Mouse (Mus musculus) ES-E14 (cell line): ENCODE results near the gene Pou3f1. TPM values are rescaled to one million over a fixed set of nuclear protein-coding genes. Genes with fewer than 3 reads are reported as not detected.

Experiments
- DNase-seq: peaks from one replicate; pipeline ENCODE4 v3.0.0-alpha.2; 2013; ENCODE audit warnings: low read depth, low spot score
- H3K27ac ChIP-seq: 2 replicates; pipeline ENCODE4 v1.5.1; 2012; ENCODE audit warnings: low read depth, mild to moderate bottlenecking, low read length, moderate library complexity, mixed read lengths; ENCODE audit not compliant: poor library complexity, insufficient read depth, severe bottlenecking
- H3K36me3 ChIP-seq: 2 replicates; pipeline ENCODE4 v1.6.1; 2012; ENCODE audit warnings: mild to moderate bottlenecking, low read length, moderate library complexity, mixed read lengths; ENCODE audit not compliant: control insufficient read depth, poor library complexity, insufficient read depth, severe bottlenecking
- H3K4me1 ChIP-seq, 2 experiments: fragments of 150-350 bp in 1 of 2; sonication (generic) in 1 of 2; 2 replicates each; pipeline ENCODE4 v1.6.1; 2012; ENCODE audit warnings: low read length in 2 of 2, mild to moderate bottlenecking in 1 of 2, mixed read lengths in 1 of 2; ENCODE audit not compliant: control insufficient read depth in 2 of 2, insufficient read depth in 2 of 2, poor library complexity in 1 of 2
- H3K4me3 ChIP-seq, 2 experiments: fragments of 150-350 bp in 1 of 2; sonication (generic) in 1 of 2; 2 replicates each; pipeline ENCODE4 v1.5.1; 2012; ENCODE audit warnings: low read length in 2 of 2, low read depth in 1 of 2, mild to moderate bottlenecking in 1 of 2, mixed read lengths in 1 of 2; ENCODE audit not compliant: insufficient read depth in 1 of 2, poor library complexity in 1 of 2, severe bottlenecking in 1 of 2
- H3K9ac ChIP-seq: 2 replicates; pipeline ENCODE4 v1.6.1; 2012; ENCODE audit warnings: low read depth, mild to moderate bottlenecking, low read length, mixed read lengths; ENCODE audit not compliant: poor library complexity, insufficient read depth, severe bottlenecking
- H3K9me3 ChIP-seq: fragments of 150-350 bp; sonication (generic); 2 replicates; pipeline ENCODE4 v1.6.1; 2012; ENCODE audit warnings: low read depth, mild to moderate bottlenecking, low read length; ENCODE audit not compliant: control insufficient read depth, insufficient read depth
- CHD2 ChIP-seq: IDR thresholded peaks from 2 replicates; pipeline ENCODE4 v1.6.1; 2014; ENCODE audit warnings: mild to moderate bottlenecking, low read depth, low read length, inconsistent platforms
- HCFC1 ChIP-seq: IDR thresholded peaks from 2 replicates; pipeline ENCODE4 v1.6.1; 2012; ENCODE audit warnings: low read length, inconsistent platforms, borderline replicate concordance; ENCODE audit not compliant: insufficient read depth
- MAFK ChIP-seq: IDR thresholded peaks from 2 replicates; pipeline ENCODE4 v1.6.1; 2014; ENCODE audit warnings: mild to moderate bottlenecking, low read depth, low read length, inconsistent platforms; ENCODE audit not compliant: insufficient read depth
- ZC3H11A ChIP-seq: IDR thresholded peaks from 2 replicates; pipeline ENCODE4 v1.6.1; 2012; ENCODE audit warnings: low read depth, mild to moderate bottlenecking, inconsistent platforms, low read length, borderline replicate concordance
- ZNF384 ChIP-seq: IDR thresholded peaks from 2 replicates; pipeline ENCODE4 v1.6.1; 2012; ENCODE audit warnings: low read depth, low read length, inconsistent platforms
- in situ Hi-C, 2 experiments: fragments of 600-800 bp; cut with MboI; formaldehyde crosslinking; loops; one replicate each; pipeline ENCODE4 v1.15.1; 2025; ENCODE audit warnings: low sequenced_read_pairs in 2 of 2, inconsistent platforms in 1 of 2; ENCODE audit not compliant: unreplicated experiment in 2 of 2
- total RNA-seq: library from RNA; depleted of rRNA; stranded (reverse); fragments of 300-350 nt; gene quantifications from 2 replicates; pipeline ENCODE4 v1.2.3, GENCODE M21; 2012

The Pou3f1 gene
- total RNA-seq, 1 experiment: 6.2 TPM

DNA sequence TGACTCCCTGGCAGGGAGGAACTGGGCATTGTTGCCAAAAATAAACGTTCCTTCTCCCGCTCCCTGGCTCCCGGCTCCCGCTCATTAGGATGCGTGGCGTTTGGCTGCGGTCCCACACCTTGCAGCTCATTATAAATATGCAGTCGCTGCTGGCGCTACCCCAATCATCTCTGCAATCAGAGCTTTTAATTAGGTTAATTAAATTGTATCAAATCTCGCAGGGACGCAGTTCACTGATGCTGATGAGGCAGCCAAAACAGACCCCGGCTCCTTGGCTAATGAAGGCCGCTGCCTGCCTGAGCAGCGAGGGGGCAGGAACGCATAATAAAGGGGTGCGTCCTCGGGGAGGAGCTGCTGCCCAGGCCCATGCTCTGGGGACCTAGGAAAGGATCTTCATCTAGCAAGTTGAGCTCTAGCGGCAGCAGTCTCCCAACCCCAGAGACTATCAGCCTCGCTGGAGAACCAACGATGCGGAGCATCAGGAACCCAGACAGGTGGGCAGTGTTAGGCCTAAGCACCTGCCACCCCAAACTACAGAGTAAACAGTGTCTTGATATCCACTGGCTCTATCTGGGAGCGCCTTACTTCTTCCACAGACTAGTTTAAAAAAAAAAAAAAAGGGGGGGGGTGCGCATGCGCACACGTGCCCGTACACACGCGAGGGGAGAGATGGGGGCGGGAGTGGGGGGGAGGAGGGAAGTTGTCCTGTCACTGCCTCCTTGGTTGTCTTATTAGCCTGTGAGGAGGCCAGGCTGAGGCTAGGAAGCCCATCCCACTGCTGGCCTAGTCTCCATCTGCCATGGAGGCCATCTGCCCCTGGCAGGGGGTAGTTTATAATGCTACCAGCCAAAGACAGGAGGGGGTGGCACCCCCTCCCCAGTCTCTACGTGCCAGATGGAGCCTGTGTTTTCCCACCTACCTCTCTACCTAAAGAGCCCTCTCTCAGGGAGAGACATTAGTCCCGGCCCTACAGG is 16.0 kb downstream of the Pou3f1 start:
- no peak overlapping the region for H3K27ac ChIP-seq
- peaks cover 5% of the 10 kb centered on the region; the same call in 1 of the 2 replicates for H3K36me3 ChIP-seq
- DNase-seq: no peak
- TF ChIP-seq MAFK (no peak), ZNF384 (peak; percentile 71)
- H3K4me3 ChIP-seq: peak overlapping the region; percentile 40 to 41; a peak in 3 of 4 replicates
- no peaks in the 10 kb centered on the region for H3K9me3 ChIP-seq
- peaks cover 0 to 17% of the 10 kb centered on the region in 2 experiments; a peak in 2 of 4 replicates for H3K4me1 ChIP-seq
- no peak overlapping the region for H3K9ac ChIP-seq
- in situ Hi-C loops: no loop called here

DNA sequence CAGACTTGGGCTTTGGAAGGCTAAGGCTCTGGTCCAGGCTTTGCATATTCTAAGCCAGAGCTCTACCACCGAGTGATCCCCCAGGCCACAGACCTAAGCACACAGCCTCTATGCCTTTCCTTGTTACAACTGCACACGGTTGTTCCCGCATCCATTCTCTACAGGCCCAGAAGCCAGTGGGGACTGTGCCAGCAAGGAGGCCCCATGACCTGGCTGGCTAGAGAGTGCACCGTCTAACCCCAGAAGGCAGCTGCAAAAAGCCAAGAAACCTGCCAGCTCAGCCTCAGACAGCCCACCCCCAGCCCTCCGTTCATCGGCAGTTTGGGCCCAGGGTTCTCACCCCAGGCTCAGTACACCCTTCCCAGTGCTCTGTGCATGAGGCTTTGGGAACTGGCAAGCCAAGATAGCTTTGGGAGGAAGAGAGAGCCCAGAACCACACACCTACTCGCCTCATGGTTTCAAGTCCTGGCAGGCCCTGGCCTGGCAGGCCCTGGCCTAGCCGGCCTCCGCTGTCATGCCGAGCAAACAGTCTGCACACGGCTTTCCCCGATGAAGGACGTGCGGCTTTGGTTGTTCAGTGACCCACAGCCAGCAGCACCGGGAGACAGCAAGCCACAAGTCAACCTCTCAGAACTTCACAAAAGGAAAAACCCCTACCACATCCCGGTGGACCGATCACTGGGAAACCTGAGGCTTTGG is 17.9 kb downstream of the Pou3f1 start:
- in situ Hi-C loops: loop anchor here in 1 of 2 experiments (25.0 kb wide), 1 partner anchor 737 kb away; no protein-coding TSS in a partner anchor
- Histone ChIP-seq H3K27ac (no peak overlapping the region), H3K36me3 (peaks cover 5% of the 10 kb centered on the region; the same call in 1 of the 2 replicates), H3K9ac (no peak overlapping the region), H3K4me3 (no peak overlapping the region), H3K9me3 (no peaks in the 10 kb centered on the region), H3K4me1 (peaks cover 0 to 15% of the 10 kb centered on the region in 2 experiments; a peak in 2 of 4 replicates)
- DNase-seq: no peak
- no peak for TF ChIP-seq CHD2
- TF ChIP-seq ZC3H11A: no peak
- no peak for TF ChIP-seq ZNF384
- no peak for TF ChIP-seq MAFK
- no peak for TF ChIP-seq HCFC1

DNA sequence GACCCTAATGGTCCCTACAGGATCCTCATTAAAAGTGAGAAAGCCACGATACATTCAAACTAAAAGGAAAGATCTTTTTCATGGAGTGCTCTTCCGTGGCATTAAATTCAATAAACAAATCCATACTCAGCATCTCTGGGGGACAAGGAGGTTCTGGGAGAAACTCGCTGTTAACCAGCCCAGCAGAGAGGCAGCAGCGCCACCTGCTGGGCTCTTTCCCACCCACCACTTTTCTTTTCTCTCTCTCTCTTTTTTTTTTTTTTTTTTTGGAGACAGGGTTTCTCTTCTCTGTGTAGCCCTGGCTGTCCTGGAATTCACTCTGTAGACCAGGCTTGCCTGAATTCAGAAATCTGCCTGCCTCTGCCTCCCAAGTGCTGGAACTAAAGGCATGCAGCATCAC is 18.4 kb downstream of the Pou3f1 start:
- DNase-seq: peak; percentile 60
- Histone ChIP-seq H3K4me3 (no peak overlapping the region), H3K36me3 (peaks cover 9% of the 10 kb centered on the region; the same call in 1 of the 2 replicates), H3K4me1 (peaks cover 0 to 15% of the 10 kb centered on the region in 2 experiments; a peak in 2 of 4 replicates), H3K27ac (no peak overlapping the region), H3K9me3 (no peaks in the 10 kb centered on the region), H3K9ac (no peak overlapping the region)
- in situ Hi-C loops: loop anchor here in 1 of 2 experiments (25.0 kb wide), 1 partner anchor 738 kb away; no protein-coding TSS in a partner anchor
- TF ChIP-seq HCFC1 (no peak), MAFK (0 out of 2 replicates have a peak, but pooled peaks have one; percentile 55), ZNF384 (peak; percentile 99), ZC3H11A (peak; percentile 94), CHD2 (no peak)

DNA sequence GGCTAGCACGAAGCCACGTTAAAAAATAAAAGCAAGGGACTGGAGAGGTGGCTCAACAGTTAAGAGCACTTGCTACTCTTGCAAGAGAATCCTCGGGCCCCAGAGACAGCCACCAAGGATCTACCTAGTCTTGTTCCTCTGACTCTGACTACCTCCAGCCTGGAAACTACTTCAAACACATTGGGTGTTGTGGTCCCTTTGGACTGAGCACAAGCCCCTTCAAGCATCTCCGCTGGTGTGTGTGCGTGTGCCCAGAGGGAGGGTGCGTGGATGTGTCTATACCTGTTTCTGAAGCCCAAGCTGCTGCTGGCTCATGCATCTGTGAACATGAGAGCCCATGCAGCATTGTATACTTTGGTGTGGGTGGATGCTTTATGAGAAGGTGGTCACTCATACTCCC is 19.4 kb downstream of the Pou3f1 start:
- TF ChIP-seq ZNF384: no peak
- no peak for TF ChIP-seq CHD2
- TF ChIP-seq HCFC1: no peak
- no peak for TF ChIP-seq ZC3H11A
- no peak for TF ChIP-seq MAFK
- in situ Hi-C loops: loop anchor here in 1 of 2 experiments (25.0 kb wide), 1 partner anchor 739 kb away; no protein-coding TSS in a partner anchor
- Histone ChIP-seq H3K4me3 (no peak overlapping the region), H3K9ac (no peak overlapping the region), H3K4me1 (peaks cover 0 to 15% of the 10 kb centered on the region in 2 experiments; a peak in 2 of 4 replicates), H3K27ac (no peak overlapping the region), H3K9me3 (no peaks in the 10 kb centered on the region), H3K36me3 (peaks cover 15% of the 10 kb centered on the region)
- no peak for DNase-seq
